Mouse (Mus musculus): ENCODE data around the gene Oscar. TPM values are rescaled to one million over a fixed set of nuclear protein-coding genes. Genes with fewer than 3 reads are reported as not detected.

Gene Oscar
- total RNA-seq, 2 experiments from 2014 or later = 0.65 to 1.3 TPM

DNA sequence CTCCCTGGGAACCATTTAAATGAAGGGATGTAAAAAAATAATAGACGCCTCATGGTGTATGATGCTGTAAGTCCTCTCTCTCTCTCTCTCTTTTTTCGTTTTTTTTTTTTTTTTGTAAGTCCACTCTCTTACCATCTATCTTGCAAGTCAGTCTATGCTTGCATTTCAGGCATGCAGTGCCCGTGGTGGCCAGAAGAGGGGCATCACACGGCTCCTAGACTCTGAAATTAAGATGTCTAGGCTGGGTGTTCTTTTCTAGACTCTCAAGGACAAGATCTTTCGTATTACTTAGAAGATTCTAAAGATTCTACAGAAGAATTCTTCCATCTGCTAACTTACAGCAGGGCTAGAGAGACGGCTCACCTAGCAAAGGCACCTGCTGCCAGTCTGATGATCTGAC is 46.2 kb downstream of the Oscar start:
- no peak for DNase-seq (ENCODE audit: low spot score in 2 of 2)

GRCm38 (mm10) chr7:3567336-3567735 is 48.6 kb downstream of the Oscar start:
- no peak for DNase-seq (ENCODE audit: low spot score in 2 of 2)

Small RNAs within 50 kb of the gene (microRNA-seq; reads per million reads assigned to microRNA genes)
- gene Gm25100 = 0 reads per million in 2 experiments
- gene Mir3572 = 4.8 to 7.7 reads per million in 2 experiments

Other genes starting within 250 kb of the Oscar start
- gene Cacng8, start 225.5 kb downstream of the Oscar start, total RNA-seq (2021) = 100 to 1,000 TPM; 388 to 402 TPM
- 1 to 10 TPM; 1.8 to 1.9 TPM for gene Cacng6, start 192.0 kb downstream of the Oscar start, total RNA-seq (2021)
- gene Tarm1, start 113.5 kb downstream of the Oscar start, total RNA-seq (2021) = not detected
- gene Ndufa3, start 1.2 kb upstream of the Oscar start, total RNA-seq (2021) = 100 to 1,000 TPM; 634 to 664 TPM
- 10 to 100 TPM; 37.0 to 41.1 TPM for gene Tfpt, start 13.8 kb upstream of the Oscar start, total RNA-seq (2021)
- gene Prpf31, start 13.8 kb upstream of the Oscar start, total RNA-seq (2021) = 10 to 100 TPM; 52.5 to 55.9 TPM
- 10 to 100 TPM; 53.6 to 61.3 TPM for gene Cnot3, start 29.1 kb upstream of the Oscar start, total RNA-seq (2021)
- 1 to 10 TPM; 5.5 to 6.2 TPM for gene Leng1, start 49.7 kb upstream of the Oscar start, total RNA-seq (2021)
- 1 to 10 TPM; 3.2 to 3.5 TPM for gene Tmc4, start 61.4 kb upstream of the Oscar start, total RNA-seq (2021)
- gene Tsen34, start 76.7 kb upstream of the Oscar start, total RNA-seq (2021) = 10 to 100 TPM; 70.0 to 74.8 TPM
- gene Mboat7, start 77.4 kb upstream of the Oscar start, total RNA-seq (2021) = 100 to 1,000 TPM; 121 to 124 TPM
- gene Rps9, start 87.8 kb upstream of the Oscar start, total RNA-seq (2021) = 100 to 1,000 TPM; 432 to 494 TPM
- under 1 TPM; 0.12 to 0.32 TPM for gene Pirb, start 104.2 kb upstream of the Oscar start, total RNA-seq (2021)
- gene Gm15448, start 209.5 kb upstream of the Oscar start, total RNA-seq (2021) = not detected
- not detected for gene Pira2, start 228.9 kb upstream of the Oscar start, total RNA-seq (2021)

All from layer of hippocampus, postnatal 14 days (tissue).